Mouse (Mus musculus) E14TG2a.4 (cell line): ENCODE results near the gene Hist1h3e.
A peak's percentile ranks its signal among the peaks of the same experiment; 100 is the strongest.
"Not testable (repeated sequence)": the region's sequence is repeated elsewhere in the genome, so short reads cannot be mapped to it uniquely, and the experiment has no call there.

Experiments used
- H3K27me3 ChIP-seq: 2 replicates; pipeline ENCODE4 v1.6.1; 2014; ENCODE audit warnings: low read length, control low read depth; ENCODE audit not compliant: insufficient read depth
- H3K36me3 ChIP-seq: 2 replicates; pipeline ENCODE4 v1.6.1; 2014; ENCODE audit warnings: low read length, control low read depth; ENCODE audit not compliant: insufficient read depth
- H3K4me1 ChIP-seq: replicated peaks from 2 replicates; pipeline ENCODE4 v1.6.1; 2014; ENCODE audit warnings: low read depth, low read length, control low read depth
- H3K4me3 ChIP-seq: replicated peaks from 2 replicates; pipeline ENCODE4 v1.5.1; 2014; ENCODE audit warnings: mild to moderate bottlenecking, low read length
- H3K9me3 ChIP-seq: 2 replicates; pipeline ENCODE4 v1.6.1; 2014; ENCODE audit warnings: low read length, control low read depth
- CTCF ChIP-seq: conservative IDR thresholded peaks from 2 replicates; pipeline ENCODE4 v1.5.1; 2014; ENCODE audit warnings: low read length
- NANOG ChIP-seq: IDR thresholded peaks from 2 replicates; pipeline ENCODE4 v1.6.1; 2014; ENCODE audit warnings: borderline replicate concordance, low read length, mixed read lengths
- POU5F1 ChIP-seq: IDR thresholded peaks from 2 replicates; pipeline ENCODE4 v1.6.1; 2014; ENCODE audit warnings: low read length, borderline replicate concordance

Gene Hist1h3e

GRCm38 (mm10) chr13:23572218-23573033 lies 10.3 kb upstream of the Hist1h3e start:
- peak overlapping the region; percentile 69 for H3K4me3 ChIP-seq
- no peaks in the 10 kb centered on the region for H3K36me3 ChIP-seq
- H3K4me1 ChIP-seq: peaks cover 24% of the 10 kb centered on the region
- H3K9me3 ChIP-seq: no peaks in the 10 kb centered on the region
- H3K27me3 ChIP-seq: no peaks in the 10 kb centered on the region
- TF ChIP-seq CTCF (no peak), POU5F1 (no peak)

- H3K36me3 ChIP-seq, H3K27me3 ChIP-seq, H3K9me3 ChIP-seq: not testable (repeated sequence)
- peaks cover 16% of the 10 kb centered on the region for H3K4me1 ChIP-seq
- peak overlapping the region; percentile 69 for H3K4me3 ChIP-seq
Measured at GRCm38 (mm10) chr13:23571504-23572217, 9.5 kb upstream of the Hist1h3e start.

GRCm38 (mm10) chr13:23571022-23571503 lies 8.9 kb upstream of the Hist1h3e start, which contains the start of the genes Hist1h2ae and Hist1h2bg:
Gene Hist1h2ae (minus strand): TSS chr13:23571220.
Gene Hist1h2bg (plus strand): TSS chr13:23571396.
- no peaks in the 10 kb centered on the region for H3K27me3 ChIP-seq
- TF ChIP-seq POU5F1 (no peak), NANOG (no peak), CTCF (no peak)
- H3K4me3 ChIP-seq: peak within 1 kb of the TSS; percentile 69
- no peaks in the 10 kb centered on the region for H3K36me3 ChIP-seq
- no peaks in the 10 kb centered on the region for H3K9me3 ChIP-seq
- H3K4me1 ChIP-seq: peaks cover 14% of the 10 kb centered on the region

GRCm38 (mm10) chr13:23570261-23571021 lies 8.3 kb upstream of the Hist1h3e start:
- Histone ChIP-seq H3K4me3 (peak overlapping the region; percentile 69), H3K4me1 (peaks cover 17% of the 10 kb centered on the region)
- H3K27me3 ChIP-seq, H3K36me3 ChIP-seq, H3K9me3 ChIP-seq: not testable (repeated sequence)

DNA sequence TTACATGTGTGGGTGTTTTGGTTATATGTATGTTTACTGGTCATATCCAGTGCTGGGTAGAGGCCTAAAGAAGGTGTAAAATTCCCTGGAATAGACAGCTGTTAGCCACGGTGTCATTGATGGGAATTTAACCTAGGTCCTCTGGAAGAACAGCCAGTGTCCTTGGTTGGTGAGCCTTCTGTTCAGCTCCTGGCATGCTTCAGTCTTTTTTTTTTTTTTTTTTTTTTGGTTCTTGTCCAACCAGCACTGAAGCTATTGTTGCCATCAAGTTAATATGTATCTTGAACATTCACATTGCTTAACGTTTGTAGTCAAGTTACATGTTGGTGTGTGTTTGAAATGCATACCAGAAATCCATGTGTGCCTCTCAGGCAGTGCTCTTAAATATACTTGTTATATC lies 2.3 kb upstream of the Hist1h3e start:
- no peak for TF ChIP-seq POU5F1
- no peak overlapping the region for H3K4me3 ChIP-seq
- H3K4me1 ChIP-seq: peaks cover 16% of the 10 kb centered on the region
- no peaks in the 10 kb centered on the region for H3K27me3 ChIP-seq
- H3K36me3 ChIP-seq: no peaks in the 10 kb centered on the region
- no peaks in the 10 kb centered on the region for H3K9me3 ChIP-seq

DNA sequence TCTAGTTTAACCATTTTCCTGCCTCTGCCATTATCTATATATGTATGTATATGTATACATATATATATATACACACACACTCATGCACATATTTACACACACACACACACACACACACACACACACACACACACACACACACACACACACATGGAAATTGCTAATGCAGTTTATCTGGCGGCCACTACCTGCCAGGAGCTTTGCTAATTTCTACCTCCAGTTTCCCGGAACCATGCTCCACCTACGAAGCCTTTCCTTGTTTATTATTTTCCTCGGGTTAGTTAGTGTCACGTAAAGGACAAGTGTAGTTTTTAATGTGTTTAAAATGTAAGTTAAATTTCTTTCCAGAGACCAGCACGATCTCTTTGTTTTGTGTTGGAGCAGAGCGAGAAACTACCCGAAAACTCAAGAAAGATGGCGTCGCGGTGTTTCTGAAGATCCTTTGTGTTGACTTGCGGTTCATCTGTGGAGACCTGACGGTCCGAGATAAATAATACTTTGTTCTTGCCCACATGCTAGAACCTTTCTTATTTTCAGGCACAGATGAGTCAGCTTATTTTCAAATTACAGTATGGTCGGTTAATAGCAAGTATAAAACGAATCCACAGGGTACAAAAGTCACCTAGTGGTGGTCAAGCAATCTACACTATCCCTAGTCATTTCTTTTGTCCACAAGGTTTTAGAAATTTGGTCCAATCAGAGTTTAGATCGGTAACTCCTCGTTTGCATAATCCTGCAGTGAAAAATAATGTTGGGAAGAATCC lies 712 bp upstream of the Hist1h3e start:
- Histone ChIP-seq H3K9me3 (no peaks in the 10 kb centered on the region), H3K27me3 (no peaks in the 10 kb centered on the region), H3K4me3 (peak overlapping the region; percentile 74), H3K36me3 (no peaks in the 10 kb centered on the region), H3K4me1 (peaks cover 16% of the 10 kb centered on the region)
- TF ChIP-seq CTCF (peak; percentile 59), POU5F1 (no peak)

DNA sequence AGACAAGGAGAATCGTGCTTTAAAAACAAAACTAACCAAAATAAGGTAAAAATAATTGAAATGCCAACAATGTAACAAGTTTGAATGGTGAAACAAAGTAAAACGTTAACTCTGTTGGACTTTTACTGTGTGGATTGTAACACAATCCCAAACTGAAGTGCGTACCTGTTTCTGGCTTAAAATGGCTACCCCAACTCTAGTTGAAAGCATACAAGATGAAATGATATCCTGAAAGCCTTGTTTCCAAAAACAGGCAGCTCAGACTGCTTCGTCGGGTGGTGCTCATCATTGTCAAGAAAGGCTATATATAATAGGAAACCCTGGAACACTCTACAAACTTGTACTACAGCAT lies 662 bp downstream of the Hist1h3e start:
- peak overlapping the region; percentile 63 for H3K4me3 ChIP-seq
- peaks cover 24% of the 10 kb centered on the region for H3K4me1 ChIP-seq
- H3K9me3 ChIP-seq, H3K27me3 ChIP-seq, H3K36me3 ChIP-seq: not testable (repeated sequence)

GRCm38 (mm10) chr13:23560699-23561098 lies 1.5 kb downstream of the Hist1h3e start:
- Histone ChIP-seq H3K4me3 (0 out of 2 replicates have a peak overlapping the region, but pooled peaks have one; percentile 13), H3K4me1 (peaks cover 27% of the 10 kb centered on the region)
- H3K9me3 ChIP-seq, H3K36me3 ChIP-seq, H3K27me3 ChIP-seq: not testable (repeated sequence)
